Mouse (Mus musculus) megakaryocyte, embryonic 14.5 days (primary cell): ENCODE data around the gene Dcaf17. TPM values are rescaled to one million over a fixed set of nuclear protein-coding genes. Genes with fewer than 3 reads are reported as not detected.

ENCODE experiments used
- H3K27me3 ChIP-seq: replicated peaks from 2 replicates; pipeline ENCODE3; 2012; ENCODE audit warnings: inconsistent platforms
- H3K36me3 ChIP-seq: replicated peaks from 2 replicates; pipeline ENCODE3; 2012; ENCODE audit warnings: low read length, inconsistent platforms, mixed read lengths
- H3K4me1 ChIP-seq: 2 replicates; pipeline ENCODE4 v1.6.1; 2012; ENCODE audit warnings: inconsistent platforms
- H3K4me3 ChIP-seq: replicated peaks from 2 replicates; pipeline ENCODE3; 2012; ENCODE audit warnings: moderate library complexity, mild to moderate bottlenecking, inconsistent platforms
- H3K9me3 ChIP-seq: 2 replicates; pipeline ENCODE4 v1.6.1; 2012; ENCODE audit warnings: inconsistent platforms
- FLI1 ChIP-seq: IDR thresholded peaks from 2 replicates; pipeline ENCODE4 v1.6.1; 2012; ENCODE audit warnings: low read length, inconsistent platforms, mixed read lengths
- GATA1 ChIP-seq: IDR thresholded peaks from 3 replicates; pipeline ENCODE4 v1.6.1; 2012; ENCODE audit warnings: mixed read lengths, low read length, inconsistent platforms, borderline replicate concordance
- polyA plus RNA-seq: library from polyadenylated mRNA; stranded (reverse); fragments of >175 nt; gene quantifications from 2 replicates; pipeline ENCODE4 v1.2.3, GENCODE M21; 2012; ENCODE audit warnings: low replicate concordance; ENCODE audit not compliant: insufficient read depth

Gene Dcaf17
- polyA plus RNA-seq, 1 experiment: 2.2 TPM

- Histone ChIP-seq H3K36me3 (peaks cover 11% of the 10 kb centered on the region), H3K9me3 (no peaks in the 10 kb centered on the region), H3K4me3 (no peak overlapping the region), H3K4me1 (peaks cover 88% of the 10 kb centered on the region), H3K27me3 (no peaks in the 10 kb centered on the region)
- no peak for TF ChIP-seq GATA1
- TF ChIP-seq FLI1: no peak
These were observed 27.5 kb upstream of the Dcaf17 start for GRCm38 (mm10) chr2:71027631-71028030.

- TF ChIP-seq GATA1: no peak
- no peak for TF ChIP-seq FLI1
- no peak overlapping the region for H3K4me3 ChIP-seq
- H3K36me3 ChIP-seq: peaks cover 11% of the 10 kb centered on the region
These were observed 24.5 kb upstream of the Dcaf17 start for GRCm38 (mm10) chr2:71030663-71031062.

GRCm38 (mm10) chr2:71031973-71032794 is 22.9 kb upstream of the Dcaf17 start:
- Histone ChIP-seq H3K27me3 (no peaks in the 10 kb centered on the region), H3K4me1 (peaks cover 61% of the 10 kb centered on the region), H3K4me3 (no peak overlapping the region), H3K9me3 (no peaks in the 10 kb centered on the region), H3K36me3 (peaks cover 11% of the 10 kb centered on the region)
- no peak for TF ChIP-seq FLI1
- TF ChIP-seq GATA1: no peak

More at GRCm38 (mm10) chr2:71030663-71031062, 24.5 kb upstream of the Dcaf17 start:
- H3K27me3 ChIP-seq: no peaks in the 10 kb centered on the region
- peaks cover 77% of the 10 kb centered on the region for H3K4me1 ChIP-seq
- H3K9me3 ChIP-seq: no peaks in the 10 kb centered on the region

- H3K36me3 ChIP-seq: peaks cover 8% of the 10 kb centered on the region
- H3K9me3 ChIP-seq: no peaks in the 10 kb centered on the region
- H3K4me1 ChIP-seq: peaks cover 61% of the 10 kb centered on the region
- no peak overlapping the region for H3K4me3 ChIP-seq
- TF ChIP-seq GATA1 (no peak), FLI1 (no peak)
- H3K27me3 ChIP-seq: no peaks in the 10 kb centered on the region
These were observed 22.1 kb upstream of the Dcaf17 start for GRCm38 (mm10) chr2:71033014-71033413.

- Histone ChIP-seq H3K9me3 (no peaks in the 10 kb centered on the region), H3K27me3 (no peaks in the 10 kb centered on the region), H3K36me3 (peaks cover 8% of the 10 kb centered on the region), H3K4me3 (no peak overlapping the region), H3K4me1 (peaks cover 55% of the 10 kb centered on the region)
- TF ChIP-seq FLI1: no peak
- TF ChIP-seq GATA1: no peak
These were observed 21.1 kb upstream of the Dcaf17 start for GRCm38 (mm10) chr2:71033987-71034386.

GRCm38 (mm10) chr2:71037447-71037846 is 17.7 kb upstream of the Dcaf17 start:
- Histone ChIP-seq H3K9me3 (no peaks in the 10 kb centered on the region), H3K4me3 (no peak overlapping the region), H3K27me3 (no peaks in the 10 kb centered on the region), H3K36me3 (peaks cover 6% of the 10 kb centered on the region), H3K4me1 (peaks cover 52% of the 10 kb centered on the region)
- TF ChIP-seq FLI1: no peak
- no peak for TF ChIP-seq GATA1

GRCm38 (mm10) chr2:71039522-71040121 is 15.5 kb upstream of the Dcaf17 start:
- Histone ChIP-seq H3K27me3 (no peaks in the 10 kb centered on the region), H3K36me3 (no peaks in the 10 kb centered on the region), H3K9me3 (no peaks in the 10 kb centered on the region), H3K4me3 (peak overlapping the region; percentile 76), H3K4me1 (peaks cover 58% of the 10 kb centered on the region)
- TF ChIP-seq FLI1: no peak
- no peak for TF ChIP-seq GATA1

GRCm38 (mm10) chr2:71046151-71046550 is 9.0 kb upstream of the Dcaf17 start:
- peaks cover 60% of the 10 kb centered on the region for H3K4me1 ChIP-seq
- TF ChIP-seq FLI1 (no peak), GATA1 (no peak)

GRCm38 (mm10) chr2:71046751-71047320 is 8.3 kb upstream of the Dcaf17 start:
- Histone ChIP-seq H3K4me3 (no peak overlapping the region), H3K4me1 (peaks cover 56% of the 10 kb centered on the region), H3K27me3 (no peaks in the 10 kb centered on the region), H3K36me3 (peaks cover 15% of the 10 kb centered on the region), H3K9me3 (no peaks in the 10 kb centered on the region)
- TF ChIP-seq GATA1 (no peak), FLI1 (no peak)

More at GRCm38 (mm10) chr2:71046151-71046550, 9.0 kb upstream of the Dcaf17 start:
- peaks cover 15% of the 10 kb centered on the region for H3K36me3 ChIP-seq
- no peaks in the 10 kb centered on the region for H3K9me3 ChIP-seq
- H3K4me3 ChIP-seq: no peak overlapping the region
- no peaks in the 10 kb centered on the region for H3K27me3 ChIP-seq

- no peaks in the 10 kb centered on the region for H3K27me3 ChIP-seq
- peaks cover 15% of the 10 kb centered on the region for H3K36me3 ChIP-seq
- peaks cover 43% of the 10 kb centered on the region for H3K4me1 ChIP-seq
- H3K4me3 ChIP-seq: no peak overlapping the region
- no peaks in the 10 kb centered on the region for H3K9me3 ChIP-seq
- TF ChIP-seq GATA1: no peak
- TF ChIP-seq FLI1: no peak
These were observed 6.2 kb upstream of the Dcaf17 start for GRCm38 (mm10) chr2:71048896-71049295.
